Mouse (Mus musculus): ENCODE results near the gene Pitpnb. TPM values are rescaled to one million over a fixed set of nuclear protein-coding genes. Genes with fewer than 3 reads are reported as not detected.

Pitpnb gene
- polyA plus RNA-seq, 1 experiment from 2014 or later, result 97.0 TPM

DNA sequence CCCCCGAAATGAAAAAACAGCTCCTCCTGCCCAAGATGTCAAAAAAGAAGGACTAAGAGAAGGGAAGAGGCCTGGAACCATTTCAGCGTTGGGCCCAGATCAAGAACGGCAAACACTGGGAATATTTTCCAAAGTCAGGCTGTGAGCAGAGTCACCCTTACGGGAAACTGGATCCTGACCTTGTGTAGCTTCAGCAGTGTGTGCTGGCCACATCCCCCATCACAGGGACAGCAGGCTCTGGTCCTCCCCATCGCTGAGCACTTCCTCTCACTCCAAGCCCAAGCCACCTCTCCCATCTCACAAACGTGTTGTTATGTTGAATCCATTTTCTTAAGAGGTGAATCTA lies 72.1 kb downstream of the Pitpnb start:
- 90% methylated on average over 6 of the region's 6 CpGs for WGBS
- no peaks in the 10 kb centered on the region for H3K9me3 ChIP-seq

DNA sequence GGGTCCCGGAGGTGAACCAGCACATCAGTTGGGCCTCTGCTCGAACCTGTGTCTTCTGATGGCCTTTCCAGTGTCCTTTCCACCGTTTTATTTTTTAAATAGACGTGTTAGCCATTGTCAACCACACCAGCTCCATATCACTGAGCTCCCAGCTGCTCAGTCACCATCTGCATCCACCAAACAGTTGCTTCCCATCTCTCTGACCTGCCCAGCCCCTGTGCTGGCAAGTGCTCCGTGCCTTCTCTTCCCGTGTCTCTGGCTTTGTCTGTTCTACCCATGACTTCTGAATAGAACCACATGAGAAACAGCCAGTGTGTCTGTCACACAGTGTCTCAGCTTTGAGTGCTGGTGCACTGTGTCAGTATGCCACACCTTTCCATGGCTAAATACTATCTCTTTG lies 74.2 kb downstream of the Pitpnb start:
- Histone ChIP-seq H3K27ac (replicated peaks) (no peak overlapping the region), H3K9me3 (no peaks in the 10 kb centered on the region), H3K4me3 (no peak overlapping the region), H3K4me2 (no peak overlapping the region), H3K36me3 (no peaks in the 10 kb centered on the region), H3K9ac (no peak overlapping the region), H3K27me3 (0 out of 2 replicates have a peak, but pooled peaks cover 20% of the 10 kb centered on the region), H3K4me1 (replicated peaks) (peaks cover 23% of the 10 kb centered on the region)
- ATAC-seq (ENCODE audit: low read depth), result no peak
- 76% methylated on average over 6 of the region's 6 CpGs for WGBS

More for the DNA sequence above, 72.1 kb downstream of the Pitpnb start:
- no peak overlapping the region for H3K27ac ChIP-seq (replicated peaks)
- no peak overlapping the region for H3K4me2 ChIP-seq
- H3K9ac ChIP-seq, result no peak overlapping the region
- H3K36me3 ChIP-seq, result no peaks in the 10 kb centered on the region
- H3K27me3 ChIP-seq, result peaks cover 16% of the 10 kb centered on the region; the same call in 1 of the 2 replicates
- no peak overlapping the region for H3K4me3 ChIP-seq
- no peak for ATAC-seq (ENCODE audit: low read depth)
- H3K4me1 ChIP-seq (replicated peaks), result peaks cover 8% of the 10 kb centered on the region

DNA sequence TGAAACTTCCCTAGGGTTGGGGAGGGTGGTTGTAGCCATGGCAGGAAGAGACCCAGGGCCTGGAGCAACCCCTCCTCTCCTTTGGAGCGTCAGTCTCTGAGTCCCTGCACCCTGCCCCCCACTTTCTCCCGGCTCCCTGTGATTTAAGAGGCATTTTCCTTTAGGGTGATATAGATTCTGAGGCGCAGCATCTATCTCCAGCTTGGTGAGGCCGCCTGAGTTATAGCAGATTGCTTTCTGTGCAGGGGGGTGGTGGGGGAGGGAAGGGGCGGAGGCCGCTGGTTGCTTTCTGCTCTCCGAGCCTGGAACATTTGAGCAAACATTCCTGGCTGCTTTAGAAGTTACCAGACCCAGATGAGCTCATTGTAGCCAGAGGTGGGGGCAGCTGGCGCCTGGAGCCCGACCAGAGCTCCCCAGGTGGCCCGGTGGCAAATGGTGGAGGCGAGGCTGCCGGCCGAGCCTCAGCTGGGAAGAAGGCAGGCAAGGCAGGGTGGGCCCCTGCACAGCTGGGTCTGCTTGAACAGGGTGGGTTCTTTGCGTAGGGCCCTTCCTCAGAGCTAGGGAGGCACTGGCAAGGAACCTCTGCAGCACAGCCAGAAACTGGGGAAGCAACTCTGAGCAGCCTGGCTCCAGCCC lies 78.0 kb downstream of the Pitpnb start:
- H3K36me3 ChIP-seq, result no peaks in the 10 kb centered on the region
- no peak overlapping the region for H3K4me2 ChIP-seq
- peak overlapping the region; percentile 81 for H3K27ac ChIP-seq (replicated peaks)
- ATAC-seq (ENCODE audit: low read depth), result peak; percentile 56
- no peaks in the 10 kb centered on the region for H3K9me3 ChIP-seq
- 4% methylated on average over 14 of the region's 14 CpGs for WGBS
- no peak overlapping the region for H3K4me3 ChIP-seq
- peak overlapping the region; percentile 56; the same call in 1 of the 2 replicates for H3K9ac ChIP-seq
- peaks cover 27% of the 10 kb centered on the region for H3K4me1 ChIP-seq (replicated peaks)
- H3K27me3 ChIP-seq, result peaks cover 34% of the 10 kb centered on the region

DNA sequence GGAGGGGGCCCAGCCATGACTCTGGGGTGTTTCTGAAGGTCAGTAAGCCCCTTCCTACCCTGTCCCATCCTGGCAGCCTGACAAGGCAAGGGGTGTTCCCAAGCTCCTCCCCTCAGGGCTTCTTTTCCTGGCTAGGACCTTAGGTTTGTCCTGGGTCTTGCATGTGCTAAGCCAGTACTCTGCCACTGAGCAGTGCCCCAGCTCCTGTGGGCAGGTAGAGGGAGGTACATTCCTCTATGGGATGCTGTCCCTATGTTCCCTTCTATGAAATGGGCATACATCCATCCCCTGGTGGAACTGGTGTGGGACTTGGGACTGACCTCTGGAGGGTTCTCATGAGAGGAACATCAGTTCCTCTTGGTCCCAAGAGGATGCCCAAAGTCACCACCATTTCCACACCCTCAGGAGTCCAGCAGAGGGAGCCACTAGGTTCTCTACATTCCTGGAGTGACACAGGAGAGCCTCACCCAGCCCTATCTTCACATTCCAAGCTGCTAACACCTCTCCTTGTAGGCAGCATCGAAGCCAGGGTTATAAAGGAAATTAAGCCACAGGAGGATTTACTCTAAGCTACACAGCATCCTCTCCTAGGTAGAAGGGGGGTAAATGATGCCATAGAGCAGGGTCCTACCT lies 79.0 kb downstream of the Pitpnb start:
- 0 out of 2 replicates have a peak overlapping the region, but pooled peaks have one; percentile 56 for H3K9ac ChIP-seq

DNA sequence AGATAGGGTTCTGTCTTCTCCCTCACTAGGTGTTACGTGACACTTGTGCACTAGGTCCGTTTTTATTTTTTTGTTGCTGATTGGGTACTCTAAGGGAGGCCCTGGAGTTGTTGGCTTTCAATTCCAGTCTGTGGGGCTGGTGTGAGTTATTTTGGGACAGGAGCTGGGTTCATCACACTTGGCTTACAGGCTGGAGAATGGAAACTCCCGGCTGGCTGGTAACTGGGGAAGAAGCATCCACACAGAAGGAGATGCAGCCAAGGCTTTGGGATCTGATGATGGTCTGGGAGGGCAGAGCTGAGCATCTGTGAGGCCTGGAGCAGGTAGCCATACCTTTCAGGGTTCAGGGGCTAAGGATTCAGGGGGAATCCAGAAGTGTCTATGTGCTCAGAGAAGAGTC lies 80.1 kb downstream of the Pitpnb start:
- no peaks in the 10 kb centered on the region for H3K9me3 ChIP-seq
- peaks cover 48% of the 10 kb centered on the region for H3K4me1 ChIP-seq (replicated peaks)
- 80% methylated on average over 3 of the region's 3 CpGs for WGBS
- no peak overlapping the region for H3K4me3 ChIP-seq
- no peaks in the 10 kb centered on the region for H3K36me3 ChIP-seq
- no peak overlapping the region for H3K4me2 ChIP-seq
- no peak overlapping the region for H3K9ac ChIP-seq
- no peak for ATAC-seq (ENCODE audit: low read depth)
- H3K27ac ChIP-seq (replicated peaks), result no peak overlapping the region
- peaks cover 39% of the 10 kb centered on the region for H3K27me3 ChIP-seq

More for the DNA sequence above, 79.0 kb downstream of the Pitpnb start:
- Histone ChIP-seq H3K27me3 (peaks cover 39% of the 10 kb centered on the region), H3K4me1 (replicated peaks) (peaks cover 37% of the 10 kb centered on the region), H3K4me3 (no peak overlapping the region), H3K27ac (replicated peaks) (0 out of 2 replicates have a peak overlapping the region, but pooled peaks have one; percentile 81), H3K9me3 (no peaks in the 10 kb centered on the region), H3K4me2 (no peak overlapping the region), H3K36me3 (no peaks in the 10 kb centered on the region)
- no peak for ATAC-seq (ENCODE audit: low read depth)
- WGBS, result 30% methylated on average over 1 of the region's 1 CpGs

DNA sequence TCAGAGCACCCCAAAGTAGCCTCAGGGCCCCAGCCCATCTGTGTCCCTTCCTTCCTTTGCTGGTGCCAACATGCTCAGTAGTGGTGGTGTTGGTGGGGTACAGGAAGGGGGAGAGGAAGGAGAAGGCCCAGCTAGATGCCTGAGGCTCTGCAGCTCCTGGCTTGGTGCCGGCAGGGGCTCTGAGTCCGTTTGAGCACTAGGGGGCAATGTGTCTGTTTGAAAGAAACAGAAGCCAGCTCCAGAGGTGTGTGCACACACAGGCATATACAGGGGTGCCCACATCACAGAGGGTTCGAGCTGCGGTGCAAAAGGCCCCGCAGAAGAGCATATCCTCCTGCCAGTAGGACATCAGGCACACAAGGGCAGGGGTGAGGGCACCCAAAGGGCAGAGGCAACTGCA lies 83.6 kb downstream of the Pitpnb start:
- Histone ChIP-seq H3K27me3 (peaks cover 34% of the 10 kb centered on the region), H3K4me3 (no peak overlapping the region), H3K36me3 (no peaks in the 10 kb centered on the region), H3K4me2 (peak overlapping the region; percentile 95), H3K9me3 (no peaks in the 10 kb centered on the region), H3K27ac (replicated peaks) (peak overlapping the region; percentile 54), H3K9ac (peak overlapping the region; percentile 97; the same call in 1 of the 2 replicates), H3K4me1 (replicated peaks) (peaks cover 60% of the 10 kb centered on the region)
- WGBS, result 0% methylated on average over 5 of the region's 5 CpGs
- ATAC-seq (ENCODE audit: low read depth), result peak; percentile 28; the same call in 1 of the 2 replicates

DNA sequence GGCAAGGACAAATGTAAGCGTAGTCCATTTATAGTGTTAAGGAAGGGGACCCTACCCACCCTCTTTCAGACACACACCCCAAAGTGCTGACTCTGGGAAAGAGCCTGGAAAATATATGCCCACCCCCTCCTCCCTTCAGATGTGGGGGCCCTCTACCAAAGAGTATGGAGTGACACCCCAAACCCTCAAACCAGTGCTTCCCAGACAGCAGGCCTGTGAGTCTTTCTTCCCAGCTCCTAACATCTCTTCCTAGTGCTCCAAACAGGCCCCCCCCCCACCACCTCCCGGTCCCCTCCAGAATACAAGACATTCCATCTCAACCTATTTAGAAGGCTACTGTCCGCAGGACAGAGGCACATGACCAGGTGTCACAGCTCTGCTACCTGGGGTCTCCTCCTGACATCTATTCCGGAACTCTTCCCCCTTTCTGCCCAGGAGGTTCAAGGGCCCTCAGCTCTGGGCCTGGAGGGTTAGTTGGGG lies 84.2 kb downstream of the Pitpnb start:
- Histone ChIP-seq H3K4me1 (replicated peaks) (peaks cover 60% of the 10 kb centered on the region), H3K36me3 (no peaks in the 10 kb centered on the region), H3K27ac (replicated peaks) (peak overlapping the region; percentile 54), H3K9ac (peak overlapping the region; percentile 97; the same call in 1 of the 2 replicates), H3K4me2 (peak overlapping the region; percentile 95), H3K4me3 (peak overlapping the region; percentile 87; the same call in 1 of the 2 replicates), H3K9me3 (no peaks in the 10 kb centered on the region), H3K27me3 (peaks cover 30% of the 10 kb centered on the region)
- 44% methylated on average over 4 of the region's 4 CpGs for WGBS
- no peak for ATAC-seq (ENCODE audit: low read depth)

DNA sequence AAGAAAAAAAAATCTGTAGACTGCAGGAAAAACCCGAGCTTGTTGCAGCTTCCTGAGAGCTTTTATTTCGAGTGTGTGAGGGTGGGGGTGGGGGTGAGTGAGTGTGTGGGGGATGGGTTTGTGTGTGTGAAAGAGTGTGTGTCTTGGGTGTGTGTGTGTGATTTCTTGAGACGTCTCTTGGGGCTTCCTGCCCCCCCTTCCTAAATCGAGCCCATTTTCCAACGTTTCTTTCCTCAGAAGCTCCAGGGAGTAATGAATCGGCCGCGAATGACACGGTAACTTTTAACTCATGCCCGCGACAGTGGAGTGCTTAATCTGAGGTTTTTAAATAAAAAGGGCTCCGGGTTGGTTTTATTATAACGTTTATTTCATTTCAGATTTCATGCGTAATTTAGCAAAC lies 85.0 kb downstream of the Pitpnb start:
- Histone ChIP-seq H3K4me3 (peak overlapping the region; percentile 87), H3K27ac (replicated peaks) (peak overlapping the region; percentile 94; the same call in 1 of the 2 replicates), H3K36me3 (no peaks in the 10 kb centered on the region), H3K4me2 (peak overlapping the region; percentile 95), H3K27me3 (peaks cover 27% of the 10 kb centered on the region), H3K9me3 (no peaks in the 10 kb centered on the region), H3K9ac (peak overlapping the region; percentile 97), H3K4me1 (replicated peaks) (peaks cover 68% of the 10 kb centered on the region)
- ATAC-seq (ENCODE audit: low read depth), result no peak
- WGBS, result under 1% methylated on average over 14 of the region's 14 CpGs

DNA sequence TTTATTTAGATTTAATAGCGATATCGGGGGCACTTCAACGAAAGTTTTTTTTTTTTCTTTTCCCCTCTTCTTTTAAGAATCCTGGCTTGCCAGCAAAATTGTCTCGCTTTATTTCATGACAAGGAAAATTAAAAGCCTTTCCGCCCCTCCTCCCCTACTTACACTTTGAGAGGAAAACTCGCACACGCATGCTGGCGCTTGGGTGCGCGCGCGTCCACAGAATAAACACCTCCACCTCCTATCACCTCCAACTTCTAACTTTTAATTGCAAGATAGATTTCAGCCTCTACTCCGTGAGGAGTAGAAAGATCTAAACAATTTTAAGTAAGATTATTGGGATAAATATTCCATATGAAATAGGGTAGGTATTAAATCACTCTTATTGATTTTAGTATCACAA lies 85.5 kb downstream of the Pitpnb start:
- WGBS, result under 1% methylated on average over 13 of the region's 13 CpGs
- Histone ChIP-seq H3K36me3 (0 out of 2 replicates have a peak, but pooled peaks cover 4% of the 10 kb centered on the region), H3K27me3 (peaks cover 29% of the 10 kb centered on the region), H3K4me2 (peak overlapping the region; percentile 95), H3K9me3 (no peaks in the 10 kb centered on the region), H3K27ac (replicated peaks) (peak overlapping the region; percentile 94), H3K4me1 (replicated peaks) (peaks cover 73% of the 10 kb centered on the region), H3K9ac (peak overlapping the region; percentile 97), H3K4me3 (peak overlapping the region; percentile 87)
- ATAC-seq (ENCODE audit: low read depth), result no peak

DNA sequence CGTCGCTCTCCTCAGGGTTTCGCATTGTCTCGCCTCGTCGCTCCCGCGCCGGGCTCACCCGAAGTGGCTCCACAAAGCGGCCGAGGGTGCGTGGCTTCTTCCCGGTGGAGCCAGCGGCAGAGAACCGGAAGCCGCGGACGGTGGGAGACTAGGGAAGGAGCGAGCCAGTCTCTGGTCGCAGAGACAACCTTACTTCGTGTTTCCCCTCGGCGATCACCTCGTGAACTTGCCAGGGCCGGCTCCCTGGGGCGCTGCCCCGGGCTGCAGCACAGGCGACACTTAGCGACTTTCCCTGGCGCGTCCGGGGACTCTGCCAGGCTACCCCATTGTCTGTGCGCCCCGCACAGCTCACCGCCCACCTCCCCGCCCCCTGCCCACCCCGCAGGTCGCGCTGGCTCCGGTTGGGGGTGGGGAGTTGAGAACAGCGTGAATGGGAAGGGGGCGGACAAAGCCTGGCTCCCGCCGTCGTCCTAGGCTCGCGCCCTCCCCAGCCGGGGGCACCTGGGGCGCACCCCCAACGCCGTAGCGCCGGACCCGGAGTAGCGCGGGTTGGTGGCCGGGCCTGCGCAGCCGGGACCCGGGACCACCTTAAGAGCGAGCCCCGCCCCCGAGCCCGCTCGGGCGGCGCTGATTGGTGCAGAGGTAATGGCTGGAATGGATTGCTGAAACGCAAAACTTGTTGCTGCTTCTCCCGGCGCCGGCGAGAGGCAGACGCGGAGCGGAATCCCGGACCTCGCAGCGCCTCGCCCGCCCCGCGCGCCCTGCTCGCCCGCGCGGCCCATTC lies 86.2 kb downstream of the Pitpnb start, which contains the start of gene Mn1:
Gene Mn1 (plus strand): TSS at position 772 of the 784 bp plus-strand sequence.
- Histone ChIP-seq H3K9me3 (no peaks in the 10 kb centered on the region), H3K4me2 (peak within 1 kb of the TSS; percentile 95), H3K9ac (peak within 1 kb of the TSS; percentile 97), H3K4me3 (peak within 1 kb of the TSS; percentile 87), H3K27me3 (peaks cover 27% of the 10 kb centered on the region), H3K4me1 (replicated peaks) (peaks cover 80% of the 10 kb centered on the region), H3K27ac (replicated peaks) (peak within 1 kb of the TSS; percentile 94), H3K36me3 (0 out of 2 replicates have a peak, but pooled peaks cover 12% of the 10 kb centered on the region)
- WGBS, result under 1% methylated on average over 88 of the region's 88 CpGs
- ATAC-seq (ENCODE audit: low read depth), result peak; percentile 92

DNA sequence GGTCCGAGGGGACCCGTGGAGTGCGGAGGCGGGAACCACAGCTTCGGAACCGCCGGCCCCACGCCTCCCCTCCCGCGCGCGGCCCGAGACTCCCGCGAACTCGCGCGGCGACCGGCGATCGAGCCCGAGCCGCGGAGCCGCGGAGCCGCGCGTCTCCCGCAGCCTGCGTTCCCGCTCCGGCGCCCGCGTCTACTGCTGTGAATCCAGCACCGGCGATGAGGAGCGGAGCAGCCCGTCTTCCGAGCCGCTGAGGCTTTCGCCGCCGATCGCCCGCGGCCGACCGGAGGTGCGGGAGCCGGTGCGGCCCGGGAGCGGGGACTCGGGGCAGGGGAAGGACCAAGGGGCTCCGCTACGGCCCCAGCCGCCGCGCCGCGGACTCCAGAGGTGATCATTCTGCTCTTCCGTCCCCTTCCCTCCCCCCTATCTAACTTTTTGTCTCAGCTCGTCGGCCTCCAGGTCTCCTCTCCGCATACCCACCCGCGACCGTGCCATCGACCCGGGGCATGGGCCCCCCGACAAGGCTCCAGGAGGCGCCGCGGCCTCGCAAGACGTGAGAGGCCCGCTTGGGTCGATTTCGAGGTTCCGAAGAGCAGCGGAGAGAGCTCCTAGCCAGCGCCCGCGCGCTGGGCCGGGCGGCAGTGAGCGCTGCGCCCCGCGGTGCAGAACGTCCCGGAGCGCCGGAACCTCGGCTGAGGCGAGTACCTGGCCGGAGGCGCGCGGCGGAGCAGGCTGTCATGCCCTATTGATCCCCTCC lies 87.0 kb downstream of the Pitpnb start:
- H3K4me2 ChIP-seq, result peak overlapping the region; percentile 95
- H3K9ac ChIP-seq, result peak overlapping the region; percentile 97
- 0% methylated on average over 98 of the region's 105 CpGs for WGBS
- peaks cover 88% of the 10 kb centered on the region for H3K4me1 ChIP-seq (replicated peaks)
- peaks cover 21% of the 10 kb centered on the region for H3K27me3 ChIP-seq
- 0 out of 2 replicates have a peak, but pooled peaks cover 12% of the 10 kb centered on the region for H3K36me3 ChIP-seq
- no peaks in the 10 kb centered on the region for H3K9me3 ChIP-seq
- 0 out of 2 replicates have a peak, but pooled peaks have one; percentile 2 for ATAC-seq (ENCODE audit: low read depth)
- H3K27ac ChIP-seq (replicated peaks), result peak overlapping the region; percentile 94
- peak overlapping the region; percentile 87 for H3K4me3 ChIP-seq
